Mouse (Mus musculus) retina, adult 2 months (tissue): ENCODE data around the gene Cyp2b23.
"Not testable (repeated sequence)": the region's sequence is repeated elsewhere in the genome, so short reads cannot be mapped to it uniquely, and the experiment has no call there.

Experiments
- DNase-seq: peaks from one replicate; pipeline ENCODE4 v3.0.0-alpha.2; 2012; ENCODE audit warnings: low read depth, low spot score

Cyp2b23 gene

GRCm38 (mm10) chr7:26686337-26686736 lies at the start of gene Cyp2b23:
Cyp2b23 (minus strand) TSS chr7:26686437.
- no peak for DNase-seq

- DNase-seq: no peak
Measured at GRCm38 (mm10) chr7:26711061-26711460, 24.8 kb upstream of the Cyp2b23 start.

- no peak for DNase-seq
Measured at GRCm38 (mm10) chr7:26707061-26707460, 20.8 kb upstream of the Cyp2b23 start.

GRCm38 (mm10) chr7:26706191-26706590 lies 20.0 kb upstream of the Cyp2b23 start:
- DNase-seq: not testable (repeated sequence)

- DNase-seq: no peak
Measured at GRCm38 (mm10) chr7:26700151-26700550, 13.9 kb upstream of the Cyp2b23 start.

- no peak for DNase-seq
Measured at GRCm38 (mm10) chr7:26685713-26686112, 524 bp downstream of the Cyp2b23 start.

GRCm38 (mm10) chr7:26667466-26667865 lies 18.8 kb downstream of the Cyp2b23 start:
- DNase-seq: not testable (repeated sequence)

- DNase-seq: no peak
Measured at GRCm38 (mm10) chr7:26666011-26666410, 20.2 kb downstream of the Cyp2b23 start.

GRCm38 (mm10) chr7:26618364-26618763 lies 67.9 kb downstream of the Cyp2b23 start, which contains the start of gene Vmn1r185:
Vmn1r185 (minus strand) TSS chr7:26618464.
- not testable (repeated sequence) for DNase-seq
